Mouse (Mus musculus) naive thymus-derived CD4-positive, alpha-beta T cell, adult 2 months (primary cell): ENCODE measurements around the gene Clec12a.
A peak's percentile ranks its signal among the peaks of the same experiment; 100 is the strongest.
"Not testable (repeated sequence)": the region's sequence is repeated elsewhere in the genome, so short reads cannot be mapped to it uniquely, and the experiment has no call there.

Source experiments
- DNase-seq: peaks from one replicate; pipeline ENCODE4 v3.0.0-alpha.2; 2011; ENCODE audit warnings: low read depth

Clec12a gene

DNA sequence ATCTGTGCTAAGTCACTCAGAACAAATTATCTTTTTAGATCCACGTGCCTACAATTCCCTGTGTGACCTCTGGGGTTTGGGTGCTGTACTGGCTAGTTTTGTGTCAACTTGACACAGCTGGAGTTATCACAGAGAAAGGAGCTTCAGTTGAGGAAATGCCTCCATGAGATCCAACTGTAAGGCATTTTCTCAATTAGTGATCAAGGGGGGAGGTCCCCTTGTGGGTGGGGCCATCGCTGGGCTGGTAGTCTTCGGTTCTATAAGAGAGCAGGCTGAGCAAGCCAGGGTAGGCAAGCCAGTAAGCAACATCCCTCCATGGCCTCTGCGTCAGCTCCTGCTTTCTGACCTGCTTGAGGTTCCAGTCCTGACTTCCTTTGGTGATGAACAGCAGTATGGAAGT is at the start of gene Clec12a:
TSS of gene Clec12a (plus strand) at position 301 of the 400 bp plus-strand sequence.
- DNase-seq, result not testable (repeated sequence)

DNA sequence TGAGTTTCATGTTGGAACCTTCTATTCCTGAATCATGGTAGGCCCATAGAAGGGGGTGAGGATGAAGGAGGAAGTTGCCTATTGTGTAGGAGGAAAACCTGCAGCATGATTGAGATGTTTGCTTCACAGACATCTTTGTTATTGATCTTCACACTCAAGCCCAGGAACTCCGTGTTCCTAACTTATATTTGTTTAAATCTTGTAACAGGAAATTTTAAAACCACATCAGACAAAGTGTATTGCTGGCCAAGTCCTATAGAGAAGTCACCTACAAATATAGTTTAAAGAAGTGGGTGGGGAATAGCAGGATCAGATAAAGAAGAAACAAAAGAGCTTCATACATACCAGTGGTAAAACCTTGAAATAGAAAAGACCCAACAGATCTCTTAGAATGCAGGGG is 38.3 kb upstream of the Clec12a start:
- DNase-seq, result peak; percentile 53

DNA sequence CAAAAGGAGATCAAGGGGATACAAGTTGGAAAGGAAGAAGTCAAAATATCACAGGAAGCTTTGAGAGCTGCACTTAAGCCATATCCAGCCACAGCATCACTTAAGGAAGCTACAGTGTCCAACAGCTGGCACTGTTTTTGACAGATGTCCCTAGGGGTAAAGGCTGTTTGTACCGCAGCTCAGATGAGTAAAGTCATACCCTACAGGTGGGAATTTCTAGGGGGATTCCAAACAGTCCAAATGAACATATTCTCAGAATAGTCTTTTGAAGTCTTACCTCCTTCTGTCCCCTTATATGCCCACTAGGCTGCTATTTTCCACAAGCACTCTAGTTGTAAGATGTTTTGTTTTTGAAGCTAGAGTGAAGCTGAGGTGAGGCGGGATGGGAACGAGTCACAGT is 30.0 kb upstream of the Clec12a start:
- DNase-seq, result no peak

DNA sequence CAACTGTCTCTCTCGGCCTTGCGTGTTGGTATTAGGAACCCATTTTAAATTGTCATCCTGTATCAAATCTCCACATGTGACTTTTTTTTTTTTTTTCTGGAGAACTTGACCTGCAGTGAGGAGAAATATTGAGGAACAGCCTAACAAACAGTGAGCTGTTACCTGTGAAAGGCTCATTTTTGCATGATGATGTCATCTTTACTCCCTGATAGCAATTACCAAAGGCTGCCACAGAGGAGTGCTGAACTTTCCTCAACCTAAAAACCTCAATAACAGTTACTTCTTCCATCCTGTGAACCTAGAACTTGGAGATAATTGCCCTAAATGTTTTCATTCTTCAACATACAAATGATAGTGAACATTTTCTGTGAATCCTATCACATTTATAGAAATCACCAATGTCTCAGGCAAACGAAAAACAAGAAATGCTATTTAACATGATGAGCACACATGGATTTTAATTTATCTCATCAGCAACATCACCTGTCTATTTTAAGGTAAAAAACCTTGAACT is 27.8 kb upstream of the Clec12a start:
- DNase-seq, result no peak

DNA sequence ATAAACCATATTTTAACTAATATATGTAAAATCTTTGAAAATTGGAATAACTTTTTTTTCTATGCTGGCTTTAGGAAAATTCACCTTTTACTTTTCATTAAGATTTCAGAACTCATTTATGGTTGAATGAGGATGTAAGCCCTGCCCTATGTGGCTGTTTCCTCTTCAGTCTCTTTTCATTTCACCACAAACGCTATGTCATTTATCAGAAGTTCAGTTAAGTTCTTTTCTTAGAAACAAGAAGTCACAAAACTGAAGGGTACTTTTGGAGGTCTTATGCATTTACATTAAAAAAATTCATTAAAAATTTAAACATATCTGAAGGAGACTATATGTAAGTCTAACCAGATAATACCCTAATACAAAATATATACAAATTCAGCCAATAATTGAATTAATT is 26.8 kb upstream of the Clec12a start:
- no peak for DNase-seq

DNA sequence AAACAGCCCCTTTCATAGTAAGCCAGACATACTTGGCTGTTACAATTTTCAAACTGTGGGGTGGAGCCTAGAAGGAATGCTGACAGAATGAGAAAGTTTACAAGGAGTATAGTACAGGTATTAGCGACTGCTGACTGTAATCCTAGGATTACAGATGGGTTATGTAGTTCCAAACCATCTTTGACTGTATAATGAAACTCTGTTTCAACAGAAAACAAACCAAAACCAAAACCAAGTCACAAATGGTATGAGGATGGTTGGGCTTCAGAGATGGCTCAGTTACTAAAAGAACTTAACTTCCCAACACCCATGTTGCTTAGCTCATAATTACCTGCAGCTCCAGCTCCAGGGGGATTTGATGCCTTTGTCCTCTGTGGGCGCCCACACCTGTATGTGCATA is 26.0 kb upstream of the Clec12a start:
- no peak for DNase-seq

DNA sequence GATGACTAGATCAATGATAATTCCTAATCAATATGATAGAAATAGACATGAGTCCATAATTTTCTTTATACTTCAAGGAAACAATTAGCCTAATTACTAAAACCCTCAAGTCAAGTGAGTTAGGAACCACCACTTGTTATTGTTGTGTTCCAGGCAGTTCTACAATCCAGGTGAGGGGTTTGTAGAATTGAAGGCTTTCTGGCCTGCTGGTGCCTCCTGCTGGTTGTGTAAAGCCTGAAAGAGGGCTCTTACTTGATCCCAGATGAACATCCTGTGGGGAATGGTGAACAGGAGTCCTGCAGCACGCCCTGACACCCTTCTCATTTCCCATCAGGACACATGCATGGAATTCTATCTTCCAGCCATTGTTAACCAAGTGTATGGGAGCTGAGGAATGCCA is 24.1 kb upstream of the Clec12a start:
- DNase-seq, result peak; percentile 75

DNA sequence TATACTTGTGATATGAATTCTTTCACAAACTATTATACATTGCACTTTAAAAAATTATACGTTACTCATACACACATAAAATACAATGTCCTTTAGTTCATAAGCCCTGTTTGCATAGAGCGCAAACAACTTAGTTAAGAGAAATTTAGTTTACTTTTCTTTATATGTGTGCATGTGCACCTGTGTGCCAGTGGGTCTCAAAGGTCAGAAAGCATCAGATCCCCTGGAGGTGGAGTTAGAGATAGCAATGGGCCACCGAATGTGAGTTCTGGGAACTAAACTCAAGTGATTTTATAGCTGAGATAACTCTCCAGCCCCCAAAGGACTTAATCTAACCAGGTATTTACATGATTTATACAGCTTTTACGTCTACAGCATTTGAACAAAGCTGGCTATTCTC is 23.2 kb upstream of the Clec12a start:
- DNase-seq, result no peak

DNA sequence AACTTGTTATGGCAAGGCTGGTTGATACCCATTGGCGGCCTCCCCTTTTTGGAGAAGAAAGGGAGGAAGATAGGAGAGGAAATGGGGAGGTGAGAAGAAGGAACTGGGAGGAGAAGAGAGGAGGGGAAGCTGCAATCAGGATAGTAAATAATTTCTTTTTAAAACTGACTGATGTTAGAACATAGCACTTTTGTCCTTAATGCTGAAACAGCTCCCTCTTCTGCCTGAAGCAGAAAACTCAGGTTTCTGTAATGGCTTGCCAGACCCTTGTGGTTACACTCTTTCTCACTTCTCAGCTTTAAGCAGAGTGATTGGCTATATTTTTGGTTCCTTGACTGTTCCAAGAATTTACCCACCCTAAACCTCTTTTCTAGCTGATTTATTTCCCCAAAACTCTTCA is 16.5 kb upstream of the Clec12a start:
- DNase-seq, result peak; percentile 65

DNA sequence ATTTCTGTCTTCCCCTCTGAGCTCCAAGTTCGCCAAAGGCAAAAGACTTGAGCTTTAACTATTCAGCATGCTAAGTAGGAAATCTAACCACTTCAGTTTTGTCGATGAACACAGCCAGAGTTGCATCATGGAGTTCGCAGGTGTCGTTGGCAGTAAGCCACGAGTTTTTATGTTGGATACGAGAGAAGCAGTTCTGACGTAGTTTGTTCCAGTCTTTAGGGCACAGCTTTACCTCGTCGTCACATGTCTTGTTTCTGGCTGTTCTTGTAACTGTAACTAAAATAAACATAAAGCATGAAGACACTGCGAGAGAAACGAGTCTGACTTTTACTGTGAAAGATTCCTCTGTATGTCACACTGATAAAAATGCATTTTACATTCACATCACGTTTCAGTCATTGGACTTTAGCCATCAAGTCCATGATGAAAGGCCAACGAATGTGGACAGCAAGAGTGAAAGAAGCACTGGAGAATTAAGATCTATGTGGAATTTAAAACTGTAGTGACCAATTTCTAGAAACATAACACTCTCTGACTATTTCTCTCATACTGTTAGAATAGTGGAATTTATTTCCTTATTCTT is 15.8 kb upstream of the Clec12a start:
- DNase-seq, result peak; percentile 71

DNA sequence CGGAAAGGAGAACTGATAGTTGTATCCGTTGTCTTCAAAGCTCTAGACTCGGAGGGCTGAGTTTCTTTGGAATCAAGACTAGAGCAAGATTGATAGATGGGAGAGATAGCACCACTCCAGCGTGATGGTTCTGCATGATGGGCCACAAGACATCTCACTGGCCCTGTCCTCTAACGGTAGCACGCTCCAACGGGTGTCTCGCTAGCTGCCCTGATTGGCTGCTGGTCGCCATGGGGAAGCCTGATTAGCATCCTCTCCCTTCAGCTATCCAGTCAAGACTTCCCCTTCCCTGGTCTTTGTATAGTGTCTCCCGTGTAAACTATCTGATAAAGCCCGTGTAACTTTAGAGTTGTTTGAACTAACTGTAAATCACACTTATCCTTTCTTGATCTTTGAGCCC is 10.9 kb upstream of the Clec12a start, which contains the start of gene 4922502D21Rik:
TSS of gene 4922502D21Rik (minus strand) at position 187 of the 400 bp plus-strand sequence.
- DNase-seq, result no peak

DNA sequence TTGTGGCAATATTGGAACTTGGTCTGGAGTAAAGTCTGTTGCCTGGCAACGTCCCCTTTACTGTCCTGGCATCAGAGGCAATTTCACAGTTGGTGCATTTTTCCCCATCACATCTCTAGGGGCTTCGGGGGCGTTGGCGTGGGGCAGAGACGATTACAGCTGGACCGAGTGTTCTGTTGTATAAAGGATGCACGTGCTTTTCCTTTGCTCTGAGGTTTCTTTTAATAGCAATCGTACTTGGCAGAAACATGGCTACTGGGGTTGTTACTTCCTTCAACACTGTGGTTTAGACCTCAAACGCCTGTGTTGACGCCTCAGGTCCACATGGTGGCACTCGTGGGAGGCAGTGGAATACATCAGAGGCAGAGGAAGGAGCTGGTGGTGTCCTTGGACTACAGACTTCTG is 8.8 kb upstream of the Clec12a start:
- peak; percentile 88 for DNase-seq

DNA sequence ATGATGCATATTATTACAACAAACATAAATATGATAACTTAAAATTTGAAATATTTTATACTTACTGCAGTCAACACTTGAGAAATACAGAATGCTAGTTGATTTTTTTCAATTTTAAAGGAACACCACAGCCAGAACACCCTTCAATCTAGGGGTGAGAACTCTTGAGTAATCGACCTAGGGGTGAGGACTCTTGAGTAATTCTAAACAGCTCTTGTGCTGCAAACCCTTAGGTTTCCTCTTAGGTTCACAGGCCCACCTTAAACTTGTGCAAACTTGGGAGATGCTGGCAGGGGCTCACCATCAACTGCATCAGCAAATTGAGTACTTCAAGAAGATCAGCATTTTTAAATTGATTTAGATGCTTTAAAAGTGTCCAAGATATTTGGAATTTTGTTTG is 4.7 kb upstream of the Clec12a start:
- DNase-seq, result no peak

DNA sequence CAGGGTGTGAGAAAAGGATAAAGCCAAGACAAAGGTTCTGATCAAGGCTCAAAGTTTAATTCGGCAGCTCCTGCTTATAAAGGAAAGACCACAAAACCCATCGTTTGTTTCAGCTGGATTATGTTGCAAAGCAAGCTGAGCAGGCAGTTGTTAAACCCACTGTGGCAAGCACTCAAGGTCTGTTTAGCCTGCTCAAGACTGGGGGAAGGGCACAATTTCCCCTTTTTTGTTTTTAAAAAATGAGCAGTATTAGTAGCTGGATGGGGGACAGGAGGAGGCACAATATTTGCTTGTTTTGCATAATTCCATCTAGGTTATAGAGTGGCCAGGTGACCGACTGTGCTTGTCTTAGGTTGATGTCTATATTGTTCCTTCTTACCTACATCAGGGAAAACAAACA is 1.9 kb downstream of the Clec12a start:
- DNase-seq, result no peak

DNA sequence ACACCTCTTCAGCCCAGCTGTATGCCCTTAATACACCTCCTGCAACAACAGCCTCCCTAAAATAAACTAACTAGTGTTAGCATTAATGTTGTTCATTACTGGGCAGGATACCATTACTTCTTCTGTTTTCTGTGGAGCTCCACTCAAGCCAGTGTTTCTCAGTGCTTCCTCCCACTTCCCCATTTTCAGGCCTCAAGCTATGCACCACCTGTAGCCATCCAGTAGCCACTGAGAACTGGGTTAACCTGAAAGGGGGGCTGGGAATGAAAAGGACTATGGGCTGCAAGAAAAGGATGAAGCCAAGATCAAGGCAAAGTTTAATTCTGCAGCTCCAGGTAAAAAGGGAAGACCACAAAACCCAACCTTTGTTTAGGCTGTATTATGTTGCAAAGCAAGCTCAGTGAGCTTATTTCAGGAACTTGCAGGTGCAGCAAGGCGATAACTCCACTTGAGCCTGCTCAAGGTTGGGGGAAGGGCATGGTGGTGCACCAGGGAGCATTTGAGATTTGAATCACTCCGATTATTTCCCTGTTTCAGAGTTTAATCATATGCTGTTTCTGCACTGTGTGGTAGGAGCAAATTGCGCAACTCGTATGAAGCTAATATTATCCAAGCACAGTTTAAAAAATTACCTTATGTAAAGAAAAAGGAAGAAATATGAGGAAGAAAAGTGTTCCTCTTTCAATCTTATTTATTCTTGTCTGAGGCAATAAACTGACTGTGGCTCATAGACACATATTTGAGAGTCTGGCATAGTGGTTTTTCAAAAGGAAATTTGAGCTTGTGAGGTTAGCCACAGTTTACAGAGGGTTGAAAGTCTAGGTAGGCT is 7.2 kb downstream of the Clec12a start:
- DNase-seq, result no peak

DNA sequence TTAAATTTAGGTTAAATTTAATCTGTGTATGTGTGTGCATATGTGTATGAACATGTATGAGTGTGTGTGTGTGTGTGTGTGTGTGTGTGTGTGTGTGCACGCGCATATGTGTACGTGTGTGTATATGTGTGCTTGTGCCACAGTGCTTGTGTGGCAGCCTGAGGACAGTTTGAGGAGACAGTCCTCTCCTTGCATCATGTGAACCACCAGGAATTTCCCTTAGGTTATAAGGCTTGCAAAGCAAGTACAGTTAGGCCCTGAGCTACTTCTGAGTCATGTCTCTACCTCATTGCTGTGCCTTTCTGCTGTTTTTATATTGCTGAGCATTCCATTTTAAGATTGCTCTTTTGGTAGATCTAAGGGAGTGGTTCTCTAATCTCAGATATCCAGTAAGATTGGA is 8.6 kb downstream of the Clec12a start:
- DNase-seq, result no peak

DNA sequence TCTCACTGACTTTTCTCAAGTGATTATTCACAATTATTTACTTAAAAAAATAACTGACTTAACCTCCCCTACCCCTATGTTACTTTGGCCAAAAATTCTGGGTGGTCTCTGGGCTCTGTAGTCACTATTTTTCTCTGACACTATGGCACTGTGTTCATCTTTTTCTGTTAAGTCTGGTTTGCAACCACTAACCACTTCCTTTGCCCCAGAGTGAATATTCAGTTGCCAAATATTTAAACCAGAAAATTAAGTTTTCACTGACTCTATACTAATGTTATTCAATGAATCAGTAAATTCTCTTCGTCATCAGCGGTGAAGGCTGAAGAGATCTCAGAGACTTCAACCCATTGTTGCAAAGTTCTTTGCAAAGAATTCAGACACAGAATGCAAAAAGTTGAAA is 13.3 kb downstream of the Clec12a start:
- no peak for DNase-seq

DNA sequence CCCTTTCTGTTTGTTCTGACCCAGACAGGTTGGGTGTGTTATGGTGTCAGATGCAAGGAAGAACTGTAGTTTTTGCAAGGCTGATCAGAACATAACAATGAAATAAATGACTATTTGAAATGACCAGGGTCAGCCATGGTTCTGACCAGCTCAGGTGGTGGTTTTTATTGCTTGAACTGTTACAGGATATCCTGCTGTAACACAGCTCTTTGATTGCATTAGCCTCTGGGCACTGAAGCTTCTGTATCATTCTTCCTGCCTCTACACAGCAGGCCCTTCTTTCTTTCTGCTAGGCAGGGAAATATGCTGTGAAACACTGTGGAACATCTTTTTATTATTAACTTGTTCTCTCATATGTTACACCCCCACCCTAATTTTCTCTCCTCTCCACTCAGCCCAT is 13.9 kb downstream of the Clec12a start:
- no peak for DNase-seq

DNA sequence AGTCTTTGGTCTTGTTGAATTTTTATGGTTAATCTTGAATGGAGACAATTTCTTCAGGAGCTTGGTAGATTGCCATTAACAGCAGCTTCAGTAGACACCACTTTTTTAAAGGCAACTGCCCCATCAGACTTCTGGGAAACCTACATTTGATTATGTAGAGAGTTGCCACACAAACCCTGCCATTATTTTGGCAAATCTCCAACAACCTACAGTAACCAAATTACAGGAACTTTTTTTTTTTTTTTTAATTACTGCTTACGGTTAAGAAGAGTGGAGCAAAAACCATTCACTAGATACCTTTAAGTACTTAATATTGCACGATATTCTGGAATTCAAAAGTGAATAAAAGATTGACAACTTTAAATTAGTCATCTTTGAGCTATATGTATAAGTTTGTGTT is 17.0 kb downstream of the Clec12a start:
- DNase-seq, result no peak

DNA sequence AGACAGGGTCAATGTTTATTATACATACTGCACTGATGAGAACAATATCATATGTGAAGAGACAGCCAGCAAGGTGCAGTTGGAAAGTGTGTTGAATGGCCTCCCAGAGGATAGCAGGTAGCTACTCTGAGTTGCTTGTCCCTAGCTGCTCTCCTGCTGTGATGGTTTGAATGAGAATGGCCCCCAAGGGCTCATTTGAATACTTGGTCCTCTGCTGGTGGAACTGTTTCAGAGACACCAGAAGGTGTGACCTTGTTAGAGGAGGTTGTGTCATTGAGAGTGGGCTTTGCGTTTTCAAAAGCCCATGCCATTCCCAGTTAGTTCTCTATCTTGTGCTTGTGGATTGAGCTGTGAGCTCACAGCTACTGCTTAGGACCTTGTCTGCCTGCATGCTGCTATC is 21.5 kb downstream of the Clec12a start:
- no peak for DNase-seq

DNA sequence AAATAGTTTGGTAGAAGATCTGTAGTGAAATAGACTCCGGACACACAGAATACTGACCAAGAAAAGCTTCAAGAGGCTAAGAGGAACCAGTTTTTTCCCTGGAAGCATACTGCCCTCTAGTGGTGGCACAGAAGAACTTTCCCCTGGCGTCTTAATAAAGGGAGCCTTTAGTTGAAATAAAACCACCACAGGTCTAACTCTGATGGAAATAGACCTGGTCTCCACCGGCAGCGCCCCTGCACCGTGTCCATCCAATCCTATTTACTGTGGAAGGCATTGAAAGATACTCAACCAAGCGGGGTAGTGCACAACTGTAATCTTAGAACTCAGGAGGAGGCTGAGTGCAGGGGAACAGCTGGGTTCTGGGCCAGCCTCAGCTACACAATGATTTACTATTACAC is 23.5 kb downstream of the Clec12a start:
- peak; percentile 74 for DNase-seq

DNA sequence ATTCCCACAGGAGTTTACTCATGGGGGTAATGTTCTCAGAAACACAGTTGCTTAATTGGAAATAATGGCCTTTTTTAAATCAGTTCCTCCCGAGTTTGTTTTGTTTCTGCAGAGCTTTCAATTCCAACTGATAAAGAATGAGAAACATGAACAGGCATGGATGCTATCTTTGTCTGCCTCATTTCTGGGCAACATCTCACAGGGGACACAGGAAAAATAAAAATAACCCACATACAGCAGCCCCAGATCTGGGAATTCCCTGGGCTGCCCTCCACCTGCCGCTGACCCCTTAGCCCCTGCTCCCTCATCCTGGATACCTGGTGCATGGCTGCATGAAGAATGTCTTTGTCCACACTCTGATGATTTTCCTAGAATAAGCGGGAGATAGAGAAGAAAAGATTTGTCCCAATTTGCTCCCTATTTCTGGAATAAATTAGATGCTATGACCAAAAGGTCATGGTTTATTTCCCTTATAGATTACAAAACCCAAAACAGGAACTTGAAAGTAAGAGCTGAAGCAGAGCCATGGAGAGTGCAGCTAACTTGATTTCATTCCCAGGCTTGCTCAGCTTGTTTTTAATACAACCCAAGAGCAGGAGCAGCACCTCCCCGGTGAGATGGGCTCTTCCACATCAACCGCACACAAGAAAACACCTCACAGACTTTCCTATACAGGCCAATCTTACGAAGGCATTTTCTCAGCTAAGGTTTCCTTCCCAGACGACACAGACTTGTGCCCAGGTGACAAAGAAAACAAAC is 27.1 kb downstream of the Clec12a start:
- DNase-seq, result no peak

DNA sequence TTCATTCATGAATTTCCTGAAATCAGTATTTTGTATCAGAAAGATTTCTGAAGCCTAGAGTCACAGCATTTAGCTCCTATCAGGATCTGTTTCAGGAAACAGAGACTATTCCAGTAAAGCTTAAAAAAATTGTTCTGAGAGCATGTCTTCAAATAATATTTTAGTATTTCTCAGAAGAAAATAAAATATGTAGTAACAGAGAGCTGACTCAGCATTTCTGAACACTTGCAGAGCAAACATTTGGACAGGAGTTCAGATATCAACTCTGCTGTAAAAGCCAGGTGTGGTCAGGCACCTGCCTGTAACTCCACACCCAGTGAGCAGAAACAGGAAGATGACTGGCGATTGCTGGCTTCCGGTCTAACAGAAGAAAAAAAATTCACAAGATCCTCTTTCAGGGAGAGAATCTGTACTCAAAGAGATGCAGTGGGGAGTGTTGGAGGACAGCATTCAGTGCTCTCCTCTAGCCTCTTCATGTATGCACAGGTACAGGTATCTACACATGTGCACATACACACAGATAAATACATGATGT is 32.5 kb downstream of the Clec12a start:
- no peak for DNase-seq
